Mouse (Mus musculus) embryonic fibroblast, embryonic 13.5 days (primary cell): ENCODE measurements around the gene Gm5134. TPM values are rescaled to one million over a fixed set of nuclear protein-coding genes. Genes with fewer than 3 reads are reported as not detected.
A peak's percentile ranks its signal among the peaks of the same experiment; 100 is the strongest.

Experiments used
- H3K27ac ChIP-seq: 2 replicates; pipeline ENCODE4 v1.5.1; 2012; ENCODE audit warnings: low read length, control low read depth, inconsistent platforms; ENCODE audit not compliant: insufficient read depth
- H3K4me1 ChIP-seq: 2 replicates; pipeline ENCODE4 v1.6.1; 2011; ENCODE audit warnings: low read length; ENCODE audit not compliant: control insufficient read depth, insufficient read depth
- H3K4me3 ChIP-seq: 2 replicates; pipeline ENCODE4 v1.5.1; 2011; ENCODE audit warnings: mild to moderate bottlenecking, control low read depth, low read length; ENCODE audit not compliant: insufficient read depth
- CTCF ChIP-seq: IDR thresholded peaks from 2 replicates; pipeline ENCODE4 v1.5.1; 2011; ENCODE audit warnings: mild to moderate bottlenecking, control low read depth, low read length, moderate library complexity, borderline replicate concordance; ENCODE audit not compliant: insufficient read depth
- POLR2A ChIP-seq: IDR thresholded peaks from 2 replicates; pipeline ENCODE4 v1.6.1; 2011; ENCODE audit warnings: low read depth, mild to moderate bottlenecking, control low read depth, low read length, moderate library complexity
- polyA plus RNA-seq: library from polyadenylated mRNA; stranded (reverse); fragments of >200 nt; gene quantifications from 2 replicates; pipeline ENCODE4 v1.2.4, GENCODE M21; 2011; ENCODE audit warnings: low read depth; ENCODE audit not compliant: missing spikeins, insufficient read length

Gm5134 gene
- polyA plus RNA-seq, 1 experiment = not detected

DNA sequence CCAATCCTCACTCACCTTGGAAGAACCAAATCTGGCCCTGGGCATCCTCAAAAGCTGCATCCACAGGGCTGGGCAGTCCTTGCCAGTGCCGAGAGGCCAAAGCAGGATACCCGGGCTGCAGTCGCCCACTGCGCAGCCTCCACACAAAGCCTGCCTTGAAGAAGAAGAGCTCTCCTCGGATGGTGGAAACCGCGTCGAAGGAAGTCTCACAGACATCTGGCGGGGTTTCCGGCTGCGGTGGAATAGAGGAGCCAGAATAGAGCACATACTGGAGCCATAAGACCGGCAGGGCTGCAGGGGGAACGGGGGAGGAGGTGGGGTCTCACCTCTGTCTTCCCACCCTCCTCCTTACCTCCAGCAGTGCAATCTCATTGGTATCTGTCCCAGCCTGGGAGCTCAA, 27.9 kb upstream of the Gm5134 start:
- H3K27ac ChIP-seq = no peak overlapping the region
- peaks cover 3% of the 10 kb centered on the region; the same call in 1 of the 2 replicates for H3K4me1 ChIP-seq
- no peak for TF ChIP-seq POLR2A
- TF ChIP-seq CTCF = no peak
- H3K4me3 ChIP-seq = no peak overlapping the region

DNA sequence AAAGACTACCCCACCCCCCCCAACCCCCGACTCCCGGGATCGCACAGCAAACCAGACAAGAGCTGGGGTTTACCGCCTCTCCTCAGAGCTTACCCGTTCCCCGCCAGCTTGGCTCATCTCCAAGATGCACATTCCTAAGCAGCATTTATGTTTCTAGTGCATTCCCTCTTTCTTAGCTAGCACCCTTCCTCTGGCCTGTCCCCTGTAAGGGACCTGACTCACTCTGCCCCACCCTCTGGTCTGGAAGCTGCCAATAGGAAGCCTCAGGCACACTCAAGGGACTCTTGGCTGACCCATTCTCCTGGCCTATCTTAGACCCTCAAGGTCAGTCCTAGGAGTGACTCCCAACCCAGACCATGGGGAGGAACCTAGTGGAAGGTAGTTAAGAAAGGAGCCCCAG, 24.0 kb upstream of the Gm5134 start:
- H3K4me1 ChIP-seq = peaks cover 7% of the 10 kb centered on the region
- no peak overlapping the region; the same call in 1 of the 2 replicates for H3K27ac ChIP-seq
- TF ChIP-seq POLR2A (peak; percentile 27; the same call in 1 of the 2 replicates), CTCF (no peak)
- no peak overlapping the region for H3K4me3 ChIP-seq

DNA sequence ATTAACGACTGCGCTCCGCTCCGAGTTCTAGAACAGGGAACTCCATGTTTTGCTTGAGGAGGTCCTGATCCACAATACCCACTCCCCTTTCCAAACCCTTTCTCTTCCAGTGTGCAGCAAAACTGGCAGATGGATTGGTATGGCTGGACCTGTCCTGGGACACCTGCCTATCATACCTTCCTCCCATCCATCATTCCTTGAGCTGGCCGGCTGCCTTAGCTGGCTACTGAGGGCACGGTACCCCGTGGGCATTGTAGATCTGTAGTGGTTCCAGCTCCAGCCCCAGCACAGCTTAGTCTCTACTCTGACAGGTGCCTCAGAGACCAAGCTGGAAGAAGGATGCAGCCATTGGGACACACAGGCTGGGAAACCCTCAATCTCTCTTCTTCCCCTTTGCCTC, 23.0 kb upstream of the Gm5134 start:
- no peak overlapping the region for H3K27ac ChIP-seq
- no peak for TF ChIP-seq POLR2A
- no peak for TF ChIP-seq CTCF
- peaks cover 8% of the 10 kb centered on the region for H3K4me1 ChIP-seq

DNA sequence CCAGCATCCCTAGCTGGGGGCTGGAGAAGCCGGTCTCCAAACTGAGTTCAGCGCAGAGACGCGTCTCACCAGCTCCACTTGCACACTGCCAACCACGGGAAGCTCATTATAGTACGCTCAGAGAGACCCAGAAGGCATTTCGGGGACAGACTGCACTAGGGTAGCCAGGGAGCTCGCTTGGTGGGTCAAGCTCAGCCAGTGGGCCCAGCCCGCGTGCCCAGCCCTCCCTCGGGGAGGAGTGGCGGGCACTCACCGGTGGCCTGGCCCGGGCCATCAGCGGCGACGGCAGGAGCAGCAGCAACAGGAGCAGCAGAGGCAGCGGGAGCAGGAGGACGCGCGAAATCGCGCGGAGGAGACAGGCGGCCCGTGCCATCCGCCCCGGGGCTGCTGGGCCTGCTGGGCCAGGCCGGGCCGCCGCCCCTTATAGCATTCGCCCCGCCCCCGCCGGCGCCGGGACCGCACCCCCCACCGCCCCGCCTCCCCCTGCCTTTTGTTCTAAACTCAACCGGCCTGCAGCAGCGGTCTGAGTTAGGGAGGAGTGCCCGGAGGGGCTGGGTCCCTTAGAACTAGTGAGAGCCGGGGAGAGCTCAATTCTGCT, 22.1 kb upstream of the Gm5134 start:
- Histone ChIP-seq H3K27ac (peak overlapping the region; percentile 14; the same call in 1 of the 2 replicates), H3K4me1 (peaks cover 8% of the 10 kb centered on the region)
- no peak for TF ChIP-seq CTCF
- TF ChIP-seq POLR2A = peak; percentile 83

More for the DNA sequence above, 23.0 kb upstream of the Gm5134 start:
- peak overlapping the region; percentile 62 for H3K4me3 ChIP-seq

DNA sequence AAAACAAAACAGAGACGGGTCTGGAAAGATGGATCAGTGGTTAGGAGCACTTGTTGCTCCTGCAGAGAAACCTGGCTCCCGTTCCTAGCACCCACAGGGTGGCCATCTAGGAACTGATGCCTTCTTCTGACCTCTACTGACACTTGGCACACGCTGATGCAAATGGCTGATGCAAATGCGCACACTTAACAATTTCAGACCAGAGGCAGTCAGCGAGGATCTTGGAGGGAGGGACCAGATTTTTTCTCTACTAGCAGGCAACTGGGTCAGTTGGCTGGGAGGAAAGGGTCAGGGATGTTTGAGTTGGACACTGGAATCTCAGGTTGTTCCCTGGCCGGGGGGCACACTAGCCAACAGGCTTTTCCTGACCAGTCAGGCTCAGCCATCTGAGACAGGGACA, 21.4 kb upstream of the Gm5134 start, which contains the start of gene Chchd10:
Gene Chchd10, plus strand, starts transcription at position 240 of the 400 bp plus-strand sequence.
- Histone ChIP-seq H3K4me1 (peaks cover 8% of the 10 kb centered on the region), H3K4me3 (peak within 1 kb of the TSS; percentile 62), H3K27ac (peak within 1 kb of the TSS; percentile 14; the same call in 1 of the 2 replicates)
- no peak for TF ChIP-seq POLR2A
- TF ChIP-seq CTCF = no peak

More for the DNA sequence above, 22.1 kb upstream of the Gm5134 start:
- H3K4me3 ChIP-seq = peak overlapping the region; percentile 62

DNA sequence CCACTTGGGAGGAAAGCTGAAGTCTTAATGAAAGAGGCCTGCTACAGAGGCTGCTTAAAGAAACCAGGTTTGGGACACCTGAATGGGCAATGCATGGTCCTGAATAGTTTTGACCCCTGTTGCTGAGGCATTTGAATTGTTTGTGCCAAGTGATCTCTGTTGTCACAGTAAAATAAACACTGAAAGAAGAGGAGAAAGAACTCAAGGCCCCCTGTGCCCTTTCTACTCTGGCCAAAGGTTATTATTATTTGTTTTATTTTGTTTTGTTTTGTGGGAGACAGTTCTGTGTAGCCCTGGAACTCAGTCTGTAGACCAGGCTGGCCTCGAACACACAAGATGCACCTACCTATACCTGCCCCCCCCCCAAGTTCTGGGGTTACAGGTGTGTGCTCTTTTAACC, 19.3 kb upstream of the Gm5134 start:
- no peak overlapping the region for H3K27ac ChIP-seq
- no peak for TF ChIP-seq POLR2A
- no peak for TF ChIP-seq CTCF
- H3K4me3 ChIP-seq = no peak overlapping the region
- H3K4me1 ChIP-seq = peaks cover 5% of the 10 kb centered on the region

DNA sequence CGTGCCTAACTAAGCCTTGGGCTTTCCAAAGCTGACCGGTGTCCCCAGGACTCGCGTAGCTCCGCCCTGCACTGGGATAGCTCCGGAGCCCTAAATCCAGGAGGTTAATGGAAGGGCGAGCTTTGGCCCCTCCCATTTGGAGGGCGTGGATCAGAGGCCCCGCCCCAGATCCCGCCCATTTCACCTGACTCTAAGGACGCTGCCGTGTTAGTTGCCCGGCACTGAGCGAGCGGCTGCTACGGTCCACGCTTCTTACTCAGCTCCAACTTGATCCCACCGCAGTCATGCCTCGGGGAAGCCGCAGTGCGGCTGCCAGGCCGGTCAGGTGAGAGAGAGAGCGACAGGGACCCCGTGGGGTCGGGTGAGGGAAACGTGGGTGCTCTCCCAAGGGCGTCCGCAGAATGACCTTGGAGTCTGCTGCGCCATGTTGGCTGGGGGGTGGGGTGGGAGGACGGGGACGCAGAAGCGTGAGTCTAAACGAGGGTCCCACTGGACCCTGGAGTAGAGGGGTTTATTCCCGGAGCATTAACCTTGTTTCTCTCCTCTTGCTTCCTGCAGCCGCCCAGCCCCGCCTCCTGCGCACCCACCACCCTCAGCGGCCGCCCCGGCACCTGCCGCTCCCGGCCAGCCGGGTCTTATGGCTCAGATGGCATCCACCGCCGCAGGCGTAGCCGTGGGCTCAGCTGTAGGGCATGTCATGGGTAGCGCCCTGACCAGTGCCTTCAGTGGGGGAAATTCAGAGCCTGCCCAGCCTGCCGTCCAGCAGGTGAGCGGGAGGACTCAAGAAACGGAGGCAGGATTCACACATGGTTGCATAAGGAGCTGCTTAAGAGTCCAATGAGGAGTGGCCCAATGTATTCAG, 18.4 kb upstream of the Gm5134 start, which contains the start of gene Mmp11:
Gene Mmp11, minus strand, starts transcription at position 817 of the 862 bp plus-strand sequence.
- peaks cover 5% of the 10 kb centered on the region for H3K4me1 ChIP-seq
- H3K27ac ChIP-seq = no peak within 1 kb of the TSS
- 0 out of 2 replicates have a peak, but pooled peaks have one; percentile 36 for TF ChIP-seq POLR2A
- no peak for TF ChIP-seq CTCF
- H3K4me3 ChIP-seq = peak within 1 kb of the TSS; percentile 44

DNA sequence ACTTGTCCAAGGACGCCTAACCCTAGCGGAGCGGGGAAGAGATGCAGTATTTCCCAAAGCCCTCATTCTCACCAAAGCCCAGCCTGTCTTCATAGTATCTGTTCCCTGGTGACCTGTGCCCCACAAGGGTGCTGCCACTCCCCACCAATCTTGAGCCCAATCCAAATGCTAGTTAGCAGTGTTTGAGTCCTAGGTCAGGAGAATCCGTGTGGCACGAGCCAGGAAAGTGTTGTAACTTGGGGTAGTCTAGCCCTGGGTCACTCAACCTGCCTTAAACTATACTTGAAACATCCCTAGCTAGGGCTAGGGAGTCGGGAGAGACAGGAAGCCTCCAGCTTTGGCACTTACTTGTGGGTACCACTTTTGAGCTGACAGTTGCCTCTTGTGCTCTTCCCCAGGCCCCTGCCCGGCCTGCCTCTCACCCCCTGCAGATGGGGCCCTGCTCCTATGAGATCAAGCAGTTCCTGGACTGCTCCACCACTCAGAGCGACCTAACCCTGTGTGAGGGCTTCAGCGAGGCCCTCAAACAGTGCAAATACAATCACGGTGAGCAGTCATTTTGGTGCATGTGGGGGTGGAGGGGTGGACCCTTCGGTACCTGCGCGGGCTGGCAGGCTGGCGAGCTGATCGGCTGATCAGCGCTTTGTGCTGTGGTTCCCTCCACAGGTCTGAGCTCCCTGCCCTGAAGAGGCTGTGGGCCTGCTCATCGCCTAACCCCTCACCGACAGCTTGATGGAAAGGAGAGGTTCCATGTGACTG, 17.2 kb upstream of the Gm5134 start:
- no peak overlapping the region for H3K27ac ChIP-seq

DNA sequence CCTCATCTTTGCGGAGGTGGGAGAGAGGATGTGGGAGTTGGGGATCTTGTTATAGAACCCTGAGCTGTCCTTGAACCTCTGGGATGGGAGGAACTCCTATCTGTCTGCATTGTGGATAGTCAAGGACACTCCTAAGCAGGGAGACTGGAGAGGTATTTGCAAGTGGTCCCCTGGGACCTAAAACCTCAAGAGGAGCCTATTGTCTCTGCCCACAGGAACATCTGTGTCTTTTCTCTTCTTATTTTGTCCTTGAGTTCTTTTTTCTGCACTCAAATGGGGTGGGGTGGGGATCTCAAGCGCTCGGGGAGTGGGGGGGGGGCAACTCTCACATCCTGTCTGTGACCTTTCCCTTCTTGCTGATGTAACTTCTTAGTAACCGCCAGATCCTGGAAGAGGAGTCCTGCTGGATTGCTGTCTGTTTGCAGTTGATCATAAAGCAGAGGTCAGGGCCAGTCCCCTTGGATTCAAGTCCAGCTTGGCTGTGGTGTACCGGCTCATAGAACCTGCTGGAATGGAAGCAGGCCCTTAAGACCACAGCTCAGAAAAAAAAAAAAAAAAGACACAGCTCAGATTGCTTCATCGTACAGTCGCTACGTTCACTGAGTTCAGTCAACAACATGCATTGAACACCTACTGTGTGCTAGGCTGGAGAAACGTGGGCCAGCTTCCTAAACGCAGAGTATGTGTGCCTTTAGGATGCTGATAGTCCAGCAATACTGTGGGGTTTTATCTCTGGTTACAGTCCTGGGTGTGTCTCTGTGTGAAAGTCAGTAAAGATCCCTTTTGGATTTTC, 16.3 kb upstream of the Gm5134 start:
- peak overlapping the region; percentile 77 for H3K27ac ChIP-seq
- H3K4me1 ChIP-seq = peaks cover 3% of the 10 kb centered on the region
- TF ChIP-seq POLR2A = no peak
- TF ChIP-seq CTCF = no peak
- no peak overlapping the region for H3K4me3 ChIP-seq

More for the DNA sequence above, 17.2 kb upstream of the Gm5134 start:
- no peak overlapping the region for H3K4me3 ChIP-seq
- peaks cover 5% of the 10 kb centered on the region for H3K4me1 ChIP-seq
- TF ChIP-seq POLR2A (no peak), CTCF (no peak)
